In the genomic region with DNA sequence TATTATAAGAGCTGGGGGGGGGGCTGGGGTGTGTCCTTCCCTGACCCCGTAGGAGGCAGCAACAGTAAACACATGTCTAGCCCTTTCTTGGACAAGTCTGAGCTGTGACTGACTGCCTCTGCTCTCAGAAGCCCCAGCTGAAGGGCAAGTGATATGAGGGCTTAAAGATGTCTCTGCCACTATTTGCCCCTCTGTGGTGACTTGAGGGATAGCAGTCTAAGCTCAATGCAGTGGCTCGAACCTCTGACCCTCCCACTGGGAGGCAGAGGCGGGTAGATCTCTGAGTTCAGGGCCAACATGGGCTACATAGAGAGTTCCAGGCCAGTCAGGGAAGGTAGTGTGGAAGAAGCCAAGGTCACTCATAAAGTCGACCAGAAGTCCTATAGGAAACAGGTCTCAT, we compare ENCODE assay signal across 17 mouse cellular contexts. TPM values are rescaled to one million over a fixed set of nuclear protein-coding genes. Genes with fewer than 3 reads are reported as not detected.
DNase-seq lines count a peak whose midpoint lies in the region; ATAC-seq and TF ChIP-seq lines count a peak whose summit lies in the region.
"Had no signal": no experiment of that assay in that cellular context is flagged by ENCODE, and none has a peak within 500 bp of the region (broad histone marks: within the 10 kb centered on the region; RNA-seq: fewer than 3 reads in every experiment).

No protein-coding gene starts in this region.

- DNase-seq in cerebellum, adult 9-11 months, result peak; percentile 36
- DNase-seq in cerebellum, adult 8-10 months, result no peak
- no peak for DNase-seq in liver, adult 2 months (ENCODE audit: extremely low read depth, low read depth, low spot score)
- no peak for DNase-seq in liver
- peak; percentile 46 for DNase-seq in MEL (ENCODE audit: low read depth, low spot score)
- no peak for DNase-seq in adrenal gland, adult 8-10 months
- DNase-seq: cerebellum, postnatal 36 days; gastrocnemius, postnatal 10 days; kidney, adult 11 months had no signal

- peak; percentile 9; the same call in 1 of the 2 replicates for TF ChIP-seq CTCF in liver, adult 2 months (IDR thresholded peaks at IDR 0.05; ENCODE audit: low read depth, low read length)
- TF ChIP-seq CTCF in MEL (IDR thresholded peaks at IDR 0.05 in 2 of 3, conservative IDR thresholded peaks at IDR 0.05 in 1 of 3; ENCODE audit: control insufficient read depth in 1 of 3, insufficient read depth in 1 of 3, low read depth in 2 of 3, low read length in 3 of 3, poor library complexity in 1 of 3, severe bottlenecking in 1 of 3), result peak in 1 of 3 experiments; percentile 38; a peak in 2 of 6 replicates

- H3K4me1 ChIP-seq in liver, adult 2 months (ENCODE audit: control insufficient read depth, insufficient read depth, low read length), result 0 out of 2 replicates have a peak, but pooled peaks cover 3% of the 10 kb centered on the region
- peaks cover 7 to 30% of the 10 kb centered on the region in 2 experiments for H3K4me1 ChIP-seq in MEL (ENCODE audit: control insufficient read depth in 1 of 2, insufficient read depth in 2 of 2, low read length in 2 of 2)

- no peak for TF ChIP-seq EP300 in MEL (IDR thresholded peaks at IDR 0.05; ENCODE audit: low read depth in 1 of 2, low read length in 2 of 2)

- H3K9ac ChIP-seq in liver, adult 2 months (ENCODE audit: low read depth, low read length), result no peak overlapping the region
- no peak overlapping the region for H3K9ac ChIP-seq in MEL (ENCODE audit: control insufficient read depth, low read depth, low read length, poor library complexity, severe bottlenecking)
- H3K9ac ChIP-seq: embryonic facial prominence, embryonic 15.5 days; forebrain, embryonic 15.5 days; heart, embryonic 12.5 days; neural tube, embryonic 13.5 days had no signal

- H3K36me3 ChIP-seq in liver, adult 2 months (ENCODE audit: control insufficient read depth, insufficient read depth, low read length), result 0 out of 2 replicates have a peak, but pooled peaks cover 2% of the 10 kb centered on the region
- H3K36me3 ChIP-seq in MEL (ENCODE audit: control insufficient read depth in 1 of 2, insufficient read depth in 2 of 2, low read length in 2 of 2), result peaks cover 0 to 18% of the 10 kb centered on the region in 2 experiments; a peak in 2 of 4 replicates

- no peaks in the 10 kb centered on the region for H3K27me3 ChIP-seq in liver, adult 2 months (ENCODE audit: control insufficient read depth, insufficient read depth, low read length)
- no peaks in the 10 kb centered on the region for H3K27me3 ChIP-seq in MEL (ENCODE audit: control insufficient read depth in 1 of 2, insufficient read depth in 2 of 2, low read length in 2 of 2)
- H3K27me3 ChIP-seq: embryonic facial prominence, embryonic 15.5 days; forebrain, embryonic 15.5 days; heart, embryonic 12.5 days; neural tube, embryonic 13.5 days had no signal

- no peaks in the 10 kb centered on the region for H3K79me2 ChIP-seq in liver, adult 2 months (ENCODE audit: control insufficient read depth, insufficient read depth, low read length)
- no peaks in the 10 kb centered on the region for H3K79me2 ChIP-seq in MEL (ENCODE audit: control insufficient read depth, insufficient read depth, low read length, poor library complexity)

- H3K4me3 ChIP-seq in liver, adult 2 months (ENCODE audit: insufficient read depth, low read depth, low read length), result no peak overlapping the region
- H3K4me3 ChIP-seq in MEL (ENCODE audit: control insufficient read depth in 1 of 2, insufficient read depth in 1 of 2, low read depth in 2 of 2, low read length in 2 of 2), result no peak overlapping the region
- H3K4me3 ChIP-seq: embryonic facial prominence, embryonic 15.5 days; forebrain, embryonic 15.5 days; heart, embryonic 12.5 days; hindbrain, embryonic 10.5 days; neural tube, embryonic 13.5 days had no signal

- no peaks in the 10 kb centered on the region for H3K9me3 ChIP-seq in MEL (replicated peaks; ENCODE audit: insufficient read depth, low read length)
- H3K9me3 ChIP-seq: embryonic facial prominence, embryonic 15.5 days; forebrain, embryonic 15.5 days; heart, embryonic 12.5 days; hindbrain, embryonic 10.5 days; neural tube, embryonic 13.5 days had no signal

- TF ChIP-seq RAD21 in MEL (IDR thresholded peaks at IDR 0.05; ENCODE audit: low read depth, low read length), result no peak; the same call in 1 of the 2 replicates

- H3K27ac ChIP-seq in liver, adult 2 months (replicated peaks; ENCODE audit: insufficient read depth, low read depth, low read length), result no peak overlapping the region
- no peak overlapping the region for H3K27ac ChIP-seq in MEL (ENCODE audit: control insufficient read depth, low read depth, low read length)
- H3K27ac ChIP-seq: embryonic facial prominence, embryonic 15.5 days; forebrain, embryonic 15.5 days; hindbrain, embryonic 10.5 days; macrophage; neural tube, embryonic 13.5 days had no signal

- 82% methylated on average over 4 of the region's 4 CpGs for WGBS in liver, adult 2 months

- no peak for TF ChIP-seq POLR2A in liver, adult 2 months (IDR thresholded peaks at IDR 0.05; ENCODE audit: extremely low read depth, insufficient read depth, low read length)
- TF ChIP-seq POLR2A in MEL (IDR thresholded peaks at IDR 0.05; ENCODE audit: control insufficient read depth in 1 of 2, insufficient read depth in 1 of 2, low read depth in 1 of 2, low read length in 2 of 2, poor library complexity in 1 of 2), result no peak

- ATAC-seq in megakaryocyte, adult 5-6 weeks (ENCODE audit: poor library complexity, severe bottlenecking), result 0 out of 2 replicates have a peak, but pooled peaks have one; percentile 45
- ATAC-seq in granulocyte monocyte progenitor cell, adult 5-6 weeks (replicated peaks; ENCODE audit: poor library complexity, severe bottlenecking), result no peak
- ATAC-seq: forebrain, embryonic 15.5 days had no signal

TF ChIP-seq in MEL, 35 proteins besides CTCF, POLR2A, EP300 and RAD21:
- TF ChIP-seq SMC3 (IDR thresholded peaks at IDR 0.05; ENCODE audit: low read depth, low read length) (peak; percentile 28), UBTF (IDR thresholded peaks at IDR 0.05; ENCODE audit: borderline replicate concordance, insufficient read depth, low read depth, low read length) (no peak)
TF ChIP-seq in MEL: peak in this region for 1.

RNA-seq across cellular contexts. Expression of a gene that starts 6.7 kb away (rescaled TPM):
- 18.1 and 19.2 TPM in 2 replicates for total RNA-seq in liver, adult 2 months (2014; rRNA removed)
- 9.1 and 9.5 TPM in 2 replicates for polyA plus RNA-seq in liver, adult 2 months (2012; rRNA removed)
- total RNA-seq in MEL (2012; rRNA removed), result 174 and 180 TPM in 2 replicates
- polyA plus RNA-seq in MEL (2012; ENCODE audit: insufficient read depth in 1 of 2, insufficient read length in 2 of 2, low read depth in 1 of 2, low replicate concordance in 2 of 2, missing spikeins in 1 of 2), result 10 to 100 TPM in 1 of 2 experiments, not detected in 1; 95.4 TPM
- total RNA-seq in megakaryocyte, adult 5-6 weeks (2015), result 34.7 and 36.7 TPM in 2 replicates
- total RNA-seq in megakaryocyte, adult 5-6 weeks (2017), result 27.8 and 29.2 TPM in 2 replicates
- total RNA-seq in granulocyte monocyte progenitor cell, adult 5-6 weeks (2014; fragmentation: Nextera tagmentation), result 62.4 and 81.5 TPM in 2 replicates
- 61.8 and 91.6 TPM in 2 replicates for total RNA-seq in granulocyte monocyte progenitor cell, adult 5-6 weeks (2017)
- total RNA-seq in adrenal gland, adult 8-10 months (2022), result 10 to 100 TPM; 44.3 to 56.0 (median 51.0) TPM

RNA-seq across cellular contexts. Expression of a gene that starts 6.7 kb away (rescaled TPM):
- total RNA-seq in liver, adult 2 months (2014; rRNA removed), result 29.6 and 30.6 TPM in 2 replicates
- 58.6 and 64.0 TPM in 2 replicates for polyA plus RNA-seq in liver, adult 2 months (2012; rRNA removed)
- 3.6 and 5.4 TPM in 2 replicates for total RNA-seq in MEL (2012; rRNA removed)
- 1 to 10 TPM in 1 of 2 experiments, not detected in 1; 9.4 TPM for polyA plus RNA-seq in MEL (2012; ENCODE audit: insufficient read depth in 1 of 2, insufficient read length in 2 of 2, low read depth in 1 of 2, low replicate concordance in 2 of 2, missing spikeins in 1 of 2)
- 0.49 and 0.84 TPM in 2 replicates for total RNA-seq in megakaryocyte, adult 5-6 weeks (2015)
- total RNA-seq in megakaryocyte, adult 5-6 weeks (2017), result 1.3 and 1.4 TPM in 2 replicates
- 2.6 and 6.0 TPM in 2 replicates for total RNA-seq in granulocyte monocyte progenitor cell, adult 5-6 weeks (2014; fragmentation: Nextera tagmentation)
- total RNA-seq in granulocyte monocyte progenitor cell, adult 5-6 weeks (2017), result 1.9 and 3.8 TPM in 2 replicates
- total RNA-seq in adrenal gland, adult 8-10 months (2022), result 10 to 100 TPM; 44.5 to 52.2 (median 47.6) TPM

RNA-seq across cellular contexts. Expression of a gene that starts 17.8 kb away (rescaled TPM):
- total RNA-seq in liver, adult 2 months (2014; rRNA removed), result 0.37 and 0.60 TPM in 2 replicates
- polyA plus RNA-seq in liver, adult 2 months (2012; rRNA removed), result 0.56 and 0.99 TPM in 2 replicates
- not detected in 2 replicates for total RNA-seq in MEL (2012; rRNA removed)
- not detected for polyA plus RNA-seq in MEL (2012; ENCODE audit: insufficient read depth in 1 of 2, insufficient read length in 2 of 2, low read depth in 1 of 2, low replicate concordance in 2 of 2, missing spikeins in 1 of 2)
- 0.09 and 0.33 TPM in 2 replicates for total RNA-seq in megakaryocyte, adult 5-6 weeks (2015)
- total RNA-seq in megakaryocyte, adult 5-6 weeks (2017), result 0.16 and 0.55 TPM in 2 replicates
- 1.6 TPM in 1 of 2 replicates, not detected in the other for total RNA-seq in granulocyte monocyte progenitor cell, adult 5-6 weeks (2014; fragmentation: Nextera tagmentation)
- total RNA-seq in granulocyte monocyte progenitor cell, adult 5-6 weeks (2017), result 0.43 TPM in 1 of 2 replicates, not detected in the other
- total RNA-seq in adrenal gland, adult 8-10 months (2022), result 10 to 100 TPM; 15.1 to 24.4 (median 19.7) TPM

RNA-seq across cellular contexts. Expression of a gene that starts 22.1 kb away (rescaled TPM):
- total RNA-seq in liver, adult 2 months (2014; rRNA removed), result 3.0 and 3.4 TPM in 2 replicates
- 9.9 and 14.1 TPM in 2 replicates for polyA plus RNA-seq in liver, adult 2 months (2012; rRNA removed)
- total RNA-seq in MEL (2012; rRNA removed), result not detected in 2 replicates
- not detected for polyA plus RNA-seq in MEL (2012; ENCODE audit: insufficient read depth in 1 of 2, insufficient read length in 2 of 2, low read depth in 1 of 2, low replicate concordance in 2 of 2, missing spikeins in 1 of 2)
- not detected in 2 replicates for total RNA-seq in megakaryocyte, adult 5-6 weeks (2015)
- total RNA-seq in megakaryocyte, adult 5-6 weeks (2017), result not detected in 2 replicates
- not detected in 2 replicates for total RNA-seq in granulocyte monocyte progenitor cell, adult 5-6 weeks (2014; fragmentation: Nextera tagmentation)
- total RNA-seq in granulocyte monocyte progenitor cell, adult 5-6 weeks (2017), result not detected in 2 replicates
- 10 to 100 TPM; 10.2 to 30.3 (median 20.0) TPM for total RNA-seq in adrenal gland, adult 8-10 months (2022)
- polyA plus RNA-seq: macrophage had no signal

RNA-seq across cellular contexts. Expression of a gene that starts 23.5 kb away (rescaled TPM):
- total RNA-seq in liver, adult 2 months (2014; rRNA removed), result 1.7 and 2.4 TPM in 2 replicates
- polyA plus RNA-seq in liver, adult 2 months (2012; rRNA removed), result 21.2 and 37.0 TPM in 2 replicates
- total RNA-seq in MEL (2012; rRNA removed), result not detected in 2 replicates
- not detected for polyA plus RNA-seq in MEL (2012; ENCODE audit: insufficient read depth in 1 of 2, insufficient read length in 2 of 2, low read depth in 1 of 2, low replicate concordance in 2 of 2, missing spikeins in 1 of 2)
- total RNA-seq in megakaryocyte, adult 5-6 weeks (2015), result not detected in 2 replicates
- total RNA-seq in megakaryocyte, adult 5-6 weeks (2017), result not detected in 2 replicates
- total RNA-seq in granulocyte monocyte progenitor cell, adult 5-6 weeks (2014; fragmentation: Nextera tagmentation), result not detected in 2 replicates
- not detected in 2 replicates for total RNA-seq in granulocyte monocyte progenitor cell, adult 5-6 weeks (2017)
- total RNA-seq in adrenal gland, adult 8-10 months (2022), result 1 to 10 TPM; 2.3 to 3.1 (median 2.7) TPM
- polyA plus RNA-seq: macrophage had no signal

Comparison
In these comparisons a context has a peak if more than half of its experiments do, and no peak if none do; other contexts are left out.
1. DNase-seq: peak in cerebellum, adult 9-11 months (single experiment) and MEL (single experiment); none in cerebellum, adult 8-10 months (single experiment), liver, adult 2 months (single experiment), liver (single experiment) and adrenal gland, adult 8-10 months (single experiment).
2. RNA of a gene that starts 17.8 kb away (total RNA-seq): 15.1 to 24.4 TPM in adrenal gland, adult 8-10 months; 0.09 to 0.55 TPM in megakaryocyte, adult 5-6 weeks, 0.37 to 0.60 TPM in liver, adult 2 months, not detected in MEL and 0.43 to 1.6 TPM in granulocyte monocyte progenitor cell, adult 5-6 weeks; every median in the first group is over 4 times any median in the second.